Mouse (Mus musculus): ENCODE results near the gene 4930578C19Rik.

DNA sequence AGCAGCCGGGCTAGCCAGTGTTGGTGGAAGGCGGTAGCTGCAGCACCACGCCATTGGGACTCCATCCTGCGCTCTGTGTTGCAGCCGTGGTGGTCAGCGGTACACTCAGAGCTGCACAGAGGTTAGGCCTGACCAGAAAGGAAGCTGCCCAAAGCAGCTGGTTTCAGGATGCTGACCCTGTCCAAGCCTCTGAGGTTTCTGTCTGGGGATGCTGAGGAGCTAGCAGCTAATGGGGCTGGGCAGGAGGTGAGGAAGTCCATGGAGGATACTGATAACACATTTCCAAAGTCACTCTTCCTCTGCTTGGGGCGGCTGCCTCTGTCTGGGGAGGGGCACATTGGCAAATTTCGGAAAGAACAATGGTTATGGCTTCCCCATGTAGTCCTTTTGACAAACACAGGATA, at the start of gene 4930578C19Rik:
- no peak for TF ChIP-seq POLR2A (IDR thresholded peaks at IDR 0.05; ENCODE audit: low read depth, low read length)
- no peak for TF ChIP-seq CTCF (conservative IDR thresholded peaks at IDR 0.05; ENCODE audit: insufficient read depth, insufficient read length, low read depth, low read length)
